Mouse (Mus musculus) induced T-regulatory cell, adult 2 months (primary cell): ENCODE data around the gene Zfp932.
"Not testable (repeated sequence)": the region's sequence is repeated elsewhere in the genome, so short reads cannot be mapped to it uniquely, and the experiment has no call there.

Source experiments
- DNase-seq: peaks from one replicate; pipeline ENCODE4 v3.0.0-alpha.2; 2012; ENCODE audit warnings: low read depth

Gene Zfp932

DNA sequence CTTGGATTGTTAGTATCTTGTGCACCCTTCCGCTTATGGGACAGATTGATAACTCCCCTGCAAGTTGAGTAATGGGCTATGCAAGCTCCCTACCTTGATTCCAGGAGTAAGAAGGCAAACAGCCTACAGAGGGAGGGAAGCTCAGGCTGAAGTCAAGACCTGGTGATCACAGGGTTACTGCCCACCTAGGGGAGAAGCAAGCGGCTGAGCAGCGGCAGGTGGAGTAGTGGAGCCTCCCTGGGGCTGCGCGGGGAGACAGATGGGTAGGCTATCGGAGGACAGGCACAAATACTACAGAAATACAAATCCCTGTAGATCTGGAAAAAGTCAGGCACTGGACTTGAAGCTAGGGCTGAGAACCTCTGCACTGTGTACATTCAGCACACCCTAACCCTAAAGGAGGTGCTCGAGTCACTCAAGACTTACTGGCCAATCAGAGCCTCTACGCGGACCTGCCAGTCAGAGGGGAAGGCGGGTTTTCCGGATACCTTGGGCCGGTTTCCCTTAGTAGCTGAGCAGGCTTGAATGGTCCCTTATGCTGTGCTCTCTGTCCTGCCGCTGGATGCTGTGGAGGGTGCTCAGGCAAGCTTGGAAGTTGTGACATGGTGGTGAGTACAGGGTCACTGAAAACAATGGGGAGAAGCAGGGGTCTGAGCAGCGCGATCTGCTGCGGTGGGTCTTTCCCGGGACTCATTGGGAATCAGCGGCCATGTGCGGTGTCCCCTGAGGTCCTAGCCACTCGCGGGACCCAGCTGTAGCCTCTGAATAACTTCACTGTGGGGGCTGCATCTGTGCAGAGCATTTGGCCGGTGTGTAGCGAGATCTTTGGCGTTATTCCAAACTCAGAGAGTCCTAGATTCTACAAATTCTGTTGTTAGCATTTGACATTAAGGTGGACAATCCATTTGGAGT lies at the start of gene Zfp932:
TSS of gene Zfp932 (plus strand) at position 496 of the 912 bp plus-strand sequence.
- peak; percentile 86 for DNase-seq

DNA sequence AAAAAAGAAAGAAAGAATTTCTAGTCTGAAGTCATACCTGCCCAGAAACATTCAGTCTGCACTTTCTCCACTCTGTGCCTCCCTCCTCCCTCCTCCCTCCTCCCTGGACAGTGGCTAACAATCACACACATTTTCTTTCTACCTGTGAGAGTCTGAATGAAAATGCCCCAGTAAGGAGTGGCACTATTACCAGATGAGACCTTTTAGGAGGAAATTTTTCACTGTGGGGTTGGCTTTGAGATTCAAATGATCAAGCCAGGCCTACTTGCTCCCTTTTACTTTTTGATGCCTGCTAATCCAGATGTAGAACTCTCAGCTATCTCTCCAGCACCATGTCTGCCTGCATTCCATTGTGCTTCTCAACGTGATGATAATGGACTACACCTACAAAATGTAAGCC lies 46.0 kb upstream of the Zfp932 start:
- DNase-seq: no peak

DNA sequence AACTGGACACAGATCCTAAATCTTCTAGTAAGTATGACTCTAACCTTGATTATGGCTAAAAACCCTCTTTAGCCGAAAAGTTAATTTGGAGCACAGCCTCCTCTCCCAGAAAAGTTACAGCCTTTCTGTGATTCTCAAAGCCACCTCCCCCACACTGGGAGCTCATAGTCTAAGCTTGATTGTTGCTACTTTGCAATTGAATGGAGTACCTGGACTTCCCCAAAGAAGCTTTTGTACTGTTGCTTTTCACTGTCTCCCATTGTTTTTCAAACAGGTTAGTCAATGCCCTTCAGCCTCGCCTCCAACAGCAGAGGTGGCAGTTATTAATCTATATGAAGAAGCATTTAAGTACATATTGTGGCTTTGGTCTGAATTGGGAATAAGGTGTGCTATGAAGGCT lies 15.6 kb upstream of the Zfp932 start:
- not testable (repeated sequence) for DNase-seq

DNA sequence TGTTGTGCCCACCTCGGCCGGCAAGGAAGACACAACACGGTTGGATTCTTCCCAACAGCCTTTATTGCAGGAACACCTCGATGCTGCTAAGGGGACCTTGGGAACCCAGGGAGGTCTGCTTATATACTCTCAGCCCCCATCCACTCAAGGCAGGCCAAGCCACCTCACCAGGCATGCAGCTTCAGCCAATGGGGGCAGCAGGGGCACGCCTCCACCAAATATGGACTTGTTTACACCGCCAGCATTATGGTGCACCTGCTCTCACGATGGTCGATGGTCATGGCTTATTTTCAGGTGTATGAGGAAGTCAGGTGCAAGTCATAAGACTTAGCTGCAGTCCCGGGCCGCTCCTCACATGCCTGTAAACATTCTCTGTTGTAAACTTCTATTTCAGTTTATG lies 860 bp upstream of the Zfp932 start:
- DNase-seq: peak; percentile 7

DNA sequence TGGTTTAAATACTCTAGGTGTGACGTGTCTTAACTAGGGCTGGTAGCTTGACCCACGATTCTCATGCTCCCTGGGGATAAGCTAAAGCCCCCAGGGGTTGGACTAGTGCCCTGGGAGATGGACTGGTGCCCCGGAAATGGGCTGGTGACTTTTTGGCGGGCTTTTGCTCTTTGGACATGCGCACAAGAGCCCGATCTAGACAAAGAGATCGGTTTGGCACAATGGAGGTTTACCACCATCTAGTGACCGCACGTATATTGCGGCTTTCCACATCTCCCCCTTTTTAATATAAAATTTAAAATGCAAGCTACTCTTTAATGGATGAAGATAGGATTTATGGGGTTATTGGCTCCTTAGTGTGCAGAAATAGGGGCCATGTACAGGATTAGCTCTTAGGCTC lies 19.5 kb downstream of the Zfp932 start:
- DNase-seq: peak; percentile 10

DNA sequence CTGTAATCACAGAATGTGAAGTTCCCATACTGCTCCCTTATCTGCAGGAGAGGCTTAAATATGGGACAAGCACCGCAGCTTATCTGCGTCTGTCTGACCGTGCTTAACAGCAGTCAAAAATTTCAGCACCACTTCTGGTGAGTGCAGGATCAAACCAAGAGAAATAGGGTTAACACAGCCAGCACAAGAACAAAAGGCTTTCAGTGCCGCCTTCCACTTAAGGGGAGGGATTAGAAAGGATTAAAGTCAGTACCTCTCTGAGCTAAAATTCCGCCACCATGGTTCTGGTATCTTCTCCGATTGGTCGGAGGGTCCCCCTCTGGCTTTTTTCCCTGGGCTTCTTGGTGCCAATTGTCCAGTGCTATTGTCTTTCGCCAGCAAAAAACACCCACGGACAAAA lies 27.0 kb downstream of the Zfp932 start:
- DNase-seq: no peak

DNA sequence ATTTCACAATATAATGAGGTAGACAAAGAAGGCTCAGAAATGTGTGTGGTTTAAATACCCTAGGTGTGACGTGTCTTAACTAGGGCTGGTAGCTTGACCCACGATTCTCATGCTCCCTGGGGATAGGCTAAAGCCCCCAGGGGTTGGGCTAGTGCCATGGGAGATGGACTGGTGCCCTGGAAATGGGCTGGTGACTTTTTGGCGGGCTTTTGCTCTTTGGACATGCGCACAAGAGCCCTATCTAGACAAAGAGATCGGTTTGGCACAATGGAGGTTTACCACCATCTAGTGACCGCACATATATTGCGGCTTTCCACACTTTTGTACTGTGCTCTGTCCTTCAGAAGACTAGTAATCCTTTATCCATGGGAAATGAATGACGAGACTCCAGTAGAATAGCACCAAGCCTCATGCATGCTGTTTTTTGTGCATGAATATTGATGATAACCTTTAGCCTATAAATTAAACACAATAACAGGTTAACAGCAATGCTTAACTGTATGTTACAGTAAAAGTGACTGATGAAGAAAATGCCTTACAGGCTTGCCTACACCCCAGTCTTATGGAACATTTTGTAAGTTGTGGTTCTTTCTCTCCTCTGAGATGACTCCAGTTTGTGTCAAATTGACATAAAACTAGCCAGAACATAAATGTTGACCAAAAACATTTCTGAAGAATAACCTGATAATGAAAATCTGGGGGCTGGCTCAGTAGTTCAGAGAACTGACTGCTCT lies 27.5 kb downstream of the Zfp932 start:
- peak; percentile 62 for DNase-seq

DNA sequence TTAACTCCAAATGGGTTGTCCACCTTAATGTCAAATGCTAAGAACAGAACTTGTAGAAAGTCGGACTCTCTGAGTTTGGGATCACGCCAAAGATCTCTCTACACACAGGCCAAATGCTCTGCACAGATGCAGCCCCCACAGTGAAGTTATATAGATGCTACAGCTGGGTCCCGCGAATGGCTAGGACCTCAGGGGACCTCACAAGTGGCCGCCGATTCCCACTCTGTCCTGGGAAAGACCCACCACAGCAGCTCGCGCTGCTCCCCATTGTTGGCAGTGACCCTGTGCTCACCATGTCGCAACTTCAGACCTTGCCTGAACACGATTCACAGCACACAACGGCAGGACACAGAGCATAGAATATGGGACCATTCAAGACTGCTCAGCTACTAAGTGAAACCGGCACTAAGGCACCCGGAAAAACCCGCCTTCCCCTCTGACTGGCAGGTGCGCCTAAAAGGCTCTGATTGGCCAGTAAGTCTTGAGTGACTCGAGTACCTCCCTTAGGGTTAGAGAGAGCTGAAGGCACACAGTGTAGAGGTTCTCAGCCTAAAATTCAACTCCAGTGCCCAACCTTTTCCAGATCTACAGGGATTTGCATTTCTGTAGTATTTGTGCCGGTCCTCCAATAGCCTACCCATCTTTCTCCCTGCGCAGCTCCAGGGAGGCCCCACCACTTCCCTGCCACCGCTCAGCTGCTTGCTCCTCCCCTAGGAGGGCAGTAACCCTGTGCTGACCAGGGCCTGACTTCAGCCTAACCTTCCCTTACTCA lies 61.5 kb downstream of the Zfp932 start:
- DNase-seq: peak; percentile 91
